Mouse (Mus musculus): ENCODE measurements around the gene Cers6.
A peak's percentile ranks its signal among the peaks of the same experiment; 100 is the strongest.

The Cers6 gene

GRCm38 (mm10) chr2:69020636-69021310 lies 159.5 kb downstream of the Cers6 start:
- DNase-seq, result no peak

- DNase-seq, result peak; percentile 12
Observed at GRCm38 (mm10) chr2:69021516-69021915, 160.3 kb downstream of the Cers6 start.

GRCm38 (mm10) chr2:69024856-69025255 lies 163.6 kb downstream of the Cers6 start:
- DNase-seq, result no peak

- DNase-seq, result no peak
Observed at GRCm38 (mm10) chr2:69032562-69032961, 171.3 kb downstream of the Cers6 start.

- DNase-seq, result no peak
Observed at GRCm38 (mm10) chr2:69035457-69035856, 174.2 kb downstream of the Cers6 start.

- no peak for DNase-seq
Observed at GRCm38 (mm10) chr2:69037362-69037761, 176.1 kb downstream of the Cers6 start.

- no peak for DNase-seq
Observed at GRCm38 (mm10) chr2:69042327-69043106, 181.3 kb downstream of the Cers6 start.

GRCm38 (mm10) chr2:69043431-69044118 lies 182.3 kb downstream of the Cers6 start:
- DNase-seq, result peak; percentile 66

GRCm38 (mm10) chr2:69045926-69046325 lies 184.7 kb downstream of the Cers6 start:
- no peak for DNase-seq

GRCm38 (mm10) chr2:69047297-69047696 lies 186.1 kb downstream of the Cers6 start:
- DNase-seq, result no peak

GRCm38 (mm10) chr2:69047805-69048204 lies 186.6 kb downstream of the Cers6 start:
- no peak for DNase-seq

- DNase-seq, result no peak
Observed at GRCm38 (mm10) chr2:69049179-69049578, 187.9 kb downstream of the Cers6 start.

GRCm38 (mm10) chr2:69050189-69050588 lies 188.9 kb downstream of the Cers6 start:
- DNase-seq, result no peak

GRCm38 (mm10) chr2:69051596-69051995 lies 190.4 kb downstream of the Cers6 start:
- DNase-seq, result no peak

GRCm38 (mm10) chr2:69053210-69053858 lies 192.1 kb downstream of the Cers6 start:
- peak; percentile 51 for DNase-seq

GRCm38 (mm10) chr2:69054279-69054678 lies 193.0 kb downstream of the Cers6 start:
- peak; percentile 89 for DNase-seq

- DNase-seq, result no peak
Observed at GRCm38 (mm10) chr2:69055174-69055573, 193.9 kb downstream of the Cers6 start.

- DNase-seq, result peak; percentile 20
Observed at GRCm38 (mm10) chr2:69061313-69061712, 200.1 kb downstream of the Cers6 start.

- DNase-seq, result no peak
Observed at GRCm38 (mm10) chr2:69061910-69062689, 200.9 kb downstream of the Cers6 start.

GRCm38 (mm10) chr2:69064759-69065158 lies 203.5 kb downstream of the Cers6 start:
- DNase-seq, result no peak

GRCm38 (mm10) chr2:69071440-69072235 lies 210.4 kb downstream of the Cers6 start:
- DNase-seq, result no peak
